Mouse (Mus musculus) forebrain, embryonic 14.5 days (tissue): Measurements from ENCODE around the gene Smdt1. TPM values are rescaled to one million over a fixed set of nuclear protein-coding genes. Genes with fewer than 3 reads are reported as not detected.

Experiments
- ATAC-seq: fragments of 200-750 bp; cut with Nextera tagmentation; 2 replicates; pipeline ENCODE4 v1.8.0; 2017; ENCODE audit warnings: mild to moderate bottlenecking, moderate library complexity
- DNase-seq: peaks from one replicate; pipeline ENCODE4 v3.0.0-alpha.2; 2015; ENCODE audit warnings: low spot score
- H3K27ac ChIP-seq: fragments of 300-500 bp; sonication (generic); 2 replicates; pipeline ENCODE4 v1.5.1; 2014; ENCODE audit warnings: low read depth, mild to moderate bottlenecking, control low read depth, low read length, moderate library complexity
- H3K27me3 ChIP-seq: fragments of 300-500 bp; sonication (generic); replicated peaks from 2 replicates; pipeline ENCODE4 v1.6.1; 2014; ENCODE audit warnings: low read length, control low read depth, mixed read lengths; ENCODE audit not compliant: control insufficient read depth, insufficient read depth
- H3K36me3 ChIP-seq: fragments of 300-500 bp; sonication (generic); 2 replicates; pipeline ENCODE4 v1.6.1; 2014; ENCODE audit warnings: low read length, control low read depth; ENCODE audit not compliant: control insufficient read depth, insufficient read depth
- H3K4me1 ChIP-seq: fragments of 300-500 bp; sonication (generic); 2 replicates; pipeline ENCODE4 v1.6.1; 2014; ENCODE audit warnings: antibody characterized with exemption, low read length, control low read depth; ENCODE audit not compliant: control insufficient read depth, insufficient read depth
- H3K4me2 ChIP-seq: fragments of 300-500 bp; sonication (generic); 2 replicates; pipeline ENCODE4 v1.6.1; 2014; ENCODE audit warnings: mild to moderate bottlenecking, control low read depth, low read length
- H3K4me3 ChIP-seq: fragments of 300-500 bp; sonication (generic); 2 replicates; pipeline ENCODE4 v1.5.1; 2014; ENCODE audit warnings: low read depth, low read length, control low read depth
- H3K9ac ChIP-seq: fragments of 300-500 bp; sonication (generic); 2 replicates; pipeline ENCODE4 v1.6.1; 2014; ENCODE audit warnings: mild to moderate bottlenecking, low read length, control low read depth, moderate library complexity
- H3K9me3 ChIP-seq: fragments of 300-500 bp; sonication (generic); replicated peaks from 2 replicates; pipeline ENCODE4 v1.6.1; 2016; ENCODE audit warnings: low read length, control low read depth, mixed read lengths; ENCODE audit not compliant: control insufficient read depth
- WGBS: fragments of 180-500 bp; shearing (Covaris S2); extraction: QIAGEN DNeasy Blood & Tissue Kit; methylation state at CpG from one replicate; pipeline ENCODE4 v1.1.7; 2014; 5-methylcytosine and 5-hydroxymethylcytosine counted together
- polyA plus RNA-seq: library from polyadenylated mRNA; unstranded; fragments of >200 nt; fragmentation: Nextera tagmentation; extraction: Ambion mirVana; gene quantifications from 2 replicates; pipeline ENCODE4 v1.2.1, GENCODE M21; 2014

Gene Smdt1
- polyA plus RNA-seq, 1 experiment from 2014 or later = 326 TPM

DNA sequence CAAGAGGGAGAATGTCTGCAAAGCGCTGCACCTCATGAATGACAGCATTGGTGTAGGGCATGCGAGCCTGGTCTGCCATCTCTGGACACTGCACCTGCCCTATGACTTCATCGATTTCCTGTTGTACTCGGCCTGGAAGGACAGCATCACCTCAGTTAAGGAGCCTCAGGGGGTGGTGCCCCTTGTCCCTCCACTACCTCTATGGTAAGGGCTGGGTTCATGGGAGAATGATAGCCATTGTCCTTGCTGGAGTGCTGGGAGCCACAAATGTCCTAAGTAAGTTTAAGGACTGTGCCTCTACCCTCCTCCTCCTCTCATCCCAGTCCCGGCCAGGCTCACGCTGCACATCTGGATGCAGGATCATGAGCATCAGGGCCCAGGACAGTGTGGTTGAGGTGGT is 33.7 kb downstream of the Smdt1 start:
- Histone ChIP-seq H3K4me2 (no peak overlapping the region), H3K4me3 (no peak overlapping the region), H3K27me3 (no peaks in the 10 kb centered on the region), H3K27ac (no peak overlapping the region), H3K9me3 (no peaks in the 10 kb centered on the region), H3K4me1 (peaks cover 10% of the 10 kb centered on the region; the same call in 1 of the 2 replicates), H3K9ac (no peak overlapping the region), H3K36me3 (no peaks in the 10 kb centered on the region)
- 92% methylated on average over 6 of the region's 6 CpGs for WGBS
- no peak for ATAC-seq
- DNase-seq = no peak

DNA sequence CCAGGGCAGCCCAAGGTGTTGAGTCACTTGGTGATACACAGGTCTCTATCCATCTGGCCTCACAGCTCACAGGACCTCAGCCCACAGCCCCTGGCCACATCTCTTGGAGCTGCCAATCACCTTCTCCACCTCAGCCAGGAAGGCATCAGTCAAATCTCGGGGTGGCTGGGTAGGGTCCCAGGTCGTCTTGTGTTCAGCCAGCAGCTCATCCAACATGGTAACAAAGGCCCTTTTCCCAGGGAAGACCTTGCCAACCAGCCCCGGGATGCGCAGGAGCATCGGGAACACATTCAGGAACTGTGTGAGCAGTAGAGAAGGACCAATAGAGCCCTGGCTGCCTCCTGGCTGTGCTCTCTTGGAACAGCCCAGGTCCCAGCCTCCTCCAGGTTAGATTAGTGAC is 34.2 kb downstream of the Smdt1 start:
- Histone ChIP-seq H3K4me1 (peaks cover 10% of the 10 kb centered on the region; the same call in 1 of the 2 replicates), H3K9ac (no peak overlapping the region), H3K4me3 (no peak overlapping the region), H3K27me3 (no peaks in the 10 kb centered on the region), H3K9me3 (no peaks in the 10 kb centered on the region), H3K27ac (no peak overlapping the region), H3K36me3 (no peaks in the 10 kb centered on the region), H3K4me2 (no peak overlapping the region)
- ATAC-seq (no peak), DNase-seq (no peak)
- 89% methylated on average over 5 of the region's 5 CpGs for WGBS

DNA sequence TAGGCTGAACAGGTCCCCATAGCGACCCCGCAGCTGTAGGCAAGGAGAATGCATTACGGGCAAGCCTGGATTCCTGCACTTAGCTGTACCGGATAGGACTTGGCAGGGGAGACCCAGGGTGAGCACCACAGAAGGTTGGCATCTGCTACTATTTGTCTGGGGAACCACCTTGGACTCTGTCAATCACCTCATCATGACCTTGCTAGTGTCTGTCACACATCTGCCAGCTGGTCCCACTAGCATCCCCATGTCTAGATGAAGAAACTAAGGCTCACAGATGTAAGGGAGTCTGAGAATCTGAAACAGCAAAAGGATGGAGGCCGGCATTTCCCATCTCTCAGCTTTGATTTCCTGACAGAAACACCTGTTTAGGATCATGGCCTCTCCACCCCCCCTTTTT is 35.7 kb downstream of the Smdt1 start:
- Histone ChIP-seq H3K27me3 (no peaks in the 10 kb centered on the region), H3K9me3 (no peaks in the 10 kb centered on the region), H3K27ac (no peak overlapping the region), H3K4me2 (no peak overlapping the region), H3K36me3 (no peaks in the 10 kb centered on the region), H3K4me1 (peaks cover 10% of the 10 kb centered on the region; the same call in 1 of the 2 replicates), H3K4me3 (no peak overlapping the region), H3K9ac (no peak overlapping the region)
- 83% methylated on average over 5 of the region's 5 CpGs for WGBS
- no peak for DNase-seq
- ATAC-seq = no peak

DNA sequence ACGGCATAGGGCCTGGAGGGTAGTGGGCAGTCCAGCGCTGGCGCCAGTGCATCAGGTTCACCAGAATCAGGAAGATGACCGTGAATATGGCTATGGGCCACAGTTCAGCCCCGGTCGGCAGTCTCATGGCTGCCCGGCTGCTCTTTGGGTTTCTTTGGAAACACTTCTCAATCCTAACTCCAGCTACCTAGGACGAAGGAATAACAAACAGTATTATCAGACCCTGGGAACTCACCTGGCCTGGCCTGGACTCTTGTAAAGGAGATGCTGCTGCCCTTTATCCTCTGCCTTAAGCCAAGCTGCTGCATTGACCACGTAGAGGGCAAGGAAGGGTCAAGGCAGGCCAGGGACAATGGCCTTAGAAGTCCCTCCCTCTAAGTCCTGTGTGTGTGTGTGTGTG is 37.1 kb downstream of the Smdt1 start:
- Histone ChIP-seq H3K9ac (no peak overlapping the region), H3K27me3 (no peaks in the 10 kb centered on the region), H3K9me3 (no peaks in the 10 kb centered on the region), H3K4me1 (peaks cover 14% of the 10 kb centered on the region), H3K36me3 (no peaks in the 10 kb centered on the region), H3K27ac (no peak overlapping the region; the same call in 1 of the 2 replicates), H3K4me2 (no peak overlapping the region), H3K4me3 (no peak overlapping the region)
- WGBS = 89% methylated on average over 9 of the region's 9 CpGs
- no peak for DNase-seq
- ATAC-seq = no peak

DNA sequence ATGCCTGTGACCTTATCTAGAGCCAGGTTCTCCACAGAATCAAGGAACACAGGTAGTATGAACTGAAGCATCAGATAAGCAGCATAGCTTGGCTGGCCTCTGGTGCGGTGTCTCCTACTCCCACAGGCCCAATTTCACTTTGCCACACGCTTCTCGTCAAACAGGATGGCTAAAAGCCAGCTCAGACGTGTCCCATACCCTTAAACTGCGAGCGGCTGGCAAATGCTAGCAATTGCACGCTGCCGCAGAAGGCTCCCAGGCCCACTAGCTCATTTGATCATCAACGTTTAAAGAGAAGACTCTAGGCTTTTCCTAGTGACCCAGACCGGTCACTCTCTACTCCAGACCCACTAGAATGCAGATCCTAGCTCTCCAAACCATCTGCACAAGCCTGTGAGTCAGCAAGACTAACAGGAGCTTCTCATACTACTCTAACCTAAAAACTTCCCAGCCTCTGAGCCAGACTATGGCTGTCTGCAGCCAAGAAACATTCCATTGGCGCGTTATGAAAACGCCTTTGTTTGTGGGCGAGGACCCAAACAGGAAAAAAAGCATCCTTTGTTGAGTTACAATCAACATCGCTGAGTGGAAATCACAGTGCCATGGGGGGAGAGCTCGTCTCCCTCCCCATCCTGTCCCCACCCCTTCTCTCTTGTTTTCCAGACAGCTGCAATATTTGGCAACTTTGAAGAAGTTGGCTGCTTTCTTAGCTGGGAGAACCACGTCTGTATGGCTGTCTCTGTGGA is 37.8 kb downstream of the Smdt1 start:
- peak overlapping the region; percentile 18; the same call in 1 of the 2 replicates for H3K9ac ChIP-seq
- ATAC-seq (no peak), DNase-seq (peak; percentile 72)
- no peaks in the 10 kb centered on the region for H3K27me3 ChIP-seq
- 44% methylated on average over 17 of the region's 17 CpGs for WGBS
- peak overlapping the region; percentile 52; the same call in 1 of the 2 replicates for H3K27ac ChIP-seq
- H3K4me1 ChIP-seq = peaks cover 15% of the 10 kb centered on the region
- H3K9me3 ChIP-seq = no peaks in the 10 kb centered on the region
- H3K36me3 ChIP-seq = no peaks in the 10 kb centered on the region
- H3K4me2 ChIP-seq = no peak overlapping the region
- H3K4me3 ChIP-seq = no peak overlapping the region

DNA sequence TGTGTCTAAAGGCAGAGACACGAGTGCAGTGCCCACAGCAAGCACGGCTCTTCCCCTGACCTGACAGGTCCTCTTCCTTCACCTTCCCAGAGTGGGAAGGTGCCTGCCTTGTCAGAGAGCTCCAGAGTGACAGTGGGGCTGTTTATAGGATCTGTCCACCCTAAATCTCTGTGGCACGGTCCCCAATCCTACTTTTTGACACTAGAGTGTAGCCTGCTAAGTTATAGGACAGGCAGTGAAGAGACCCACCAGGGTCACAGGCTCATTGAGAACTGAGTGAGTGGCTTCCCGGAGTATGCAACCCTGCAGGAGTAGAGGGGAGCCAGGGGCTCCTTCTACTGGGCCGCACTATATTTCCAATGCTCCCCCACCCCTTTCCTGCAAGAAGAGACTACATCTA is 38.9 kb downstream of the Smdt1 start:
- ATAC-seq (no peak), DNase-seq (no peak)
- Histone ChIP-seq H3K36me3 (no peaks in the 10 kb centered on the region), H3K9me3 (no peaks in the 10 kb centered on the region), H3K4me1 (peaks cover 15% of the 10 kb centered on the region), H3K9ac (no peak overlapping the region), H3K27me3 (no peaks in the 10 kb centered on the region), H3K27ac (no peak overlapping the region), H3K4me2 (no peak overlapping the region), H3K4me3 (no peak overlapping the region)
- WGBS = 89% methylated on average over 5 of the region's 5 CpGs

DNA sequence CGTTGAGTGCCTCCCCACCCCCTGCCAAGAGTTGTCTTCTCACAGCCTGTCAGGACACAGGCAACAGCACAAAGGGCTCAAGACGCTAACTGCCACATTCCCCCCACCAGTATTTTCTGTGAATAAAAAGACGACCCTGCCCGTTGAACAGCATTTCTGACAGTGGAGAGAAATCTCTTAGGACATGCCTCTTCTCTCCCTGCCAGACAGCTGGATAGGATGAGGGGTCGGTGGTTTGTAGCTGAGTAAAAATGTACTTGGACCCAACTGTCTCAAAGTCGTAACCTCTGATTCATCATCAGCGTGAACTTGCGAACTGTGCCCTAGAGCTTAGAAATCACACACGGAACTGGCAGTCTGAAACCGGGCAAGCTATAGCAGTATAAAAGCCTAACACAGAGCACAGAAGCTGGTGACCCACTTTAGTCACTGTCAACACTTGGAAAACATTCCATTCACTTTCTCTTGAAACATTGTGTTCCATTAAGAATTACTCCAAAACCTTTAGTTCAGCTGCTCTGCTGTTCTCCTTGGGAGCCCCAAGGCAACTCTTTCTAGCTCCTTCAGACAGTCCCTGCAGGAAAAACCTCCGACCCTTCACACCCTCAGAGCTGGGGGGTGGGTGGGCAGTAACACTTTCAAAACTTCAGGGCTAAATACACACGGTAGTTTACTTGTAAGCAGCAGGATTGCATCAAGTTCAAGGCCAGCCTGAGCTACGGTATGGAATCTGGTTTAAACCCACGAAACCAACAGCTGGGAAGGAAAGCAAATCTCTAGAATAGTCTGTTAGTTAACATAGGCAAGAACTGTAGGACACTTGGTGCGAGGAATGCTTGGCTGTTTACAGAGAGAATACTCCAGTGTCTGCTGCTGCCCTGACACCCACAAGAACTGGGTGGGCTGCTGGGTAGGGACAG is 39.8 kb downstream of the Smdt1 start:
- Histone ChIP-seq H3K4me2 (no peak overlapping the region), H3K36me3 (no peaks in the 10 kb centered on the region), H3K4me3 (no peak overlapping the region), H3K9ac (no peak overlapping the region), H3K4me1 (peaks cover 15% of the 10 kb centered on the region), H3K27ac (no peak overlapping the region), H3K9me3 (no peaks in the 10 kb centered on the region), H3K27me3 (no peaks in the 10 kb centered on the region)
- no peak for ATAC-seq
- 61% methylated on average over 15 of the region's 15 CpGs for WGBS
- DNase-seq = no peak

DNA sequence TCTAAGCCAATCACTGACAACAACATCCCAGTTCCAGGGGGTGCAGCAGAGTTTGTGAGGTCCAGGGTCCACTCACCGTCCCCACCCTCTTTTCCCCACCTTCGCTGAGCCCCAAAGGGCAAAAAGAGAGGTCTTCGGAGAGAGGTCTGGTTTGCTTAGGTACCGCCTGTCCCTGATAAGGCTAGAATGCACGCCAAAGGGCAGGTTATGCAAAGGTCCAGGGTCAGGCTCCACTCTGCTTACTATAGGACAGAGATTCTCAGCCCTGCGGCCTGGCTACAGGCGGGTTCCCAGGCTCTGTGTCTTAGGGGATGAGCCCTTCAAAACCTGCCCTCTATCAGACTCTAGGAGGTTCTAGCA is 40.7 kb downstream of the Smdt1 start:
- Histone ChIP-seq H3K9me3 (no peaks in the 10 kb centered on the region), H3K36me3 (no peaks in the 10 kb centered on the region), H3K4me1 (peaks cover 15% of the 10 kb centered on the region), H3K4me2 (peak overlapping the region; percentile 55), H3K9ac (peak overlapping the region; percentile 55), H3K27ac (no peak overlapping the region), H3K27me3 (no peaks in the 10 kb centered on the region), H3K4me3 (peak overlapping the region; percentile 31; the same call in 1 of the 2 replicates)
- ATAC-seq (peak; percentile 37), DNase-seq (no peak)
- WGBS = 24% methylated on average over 7 of the region's 7 CpGs
